14 mouse cellular contexts compared by ENCODE assay signal in the genomic region with DNA sequence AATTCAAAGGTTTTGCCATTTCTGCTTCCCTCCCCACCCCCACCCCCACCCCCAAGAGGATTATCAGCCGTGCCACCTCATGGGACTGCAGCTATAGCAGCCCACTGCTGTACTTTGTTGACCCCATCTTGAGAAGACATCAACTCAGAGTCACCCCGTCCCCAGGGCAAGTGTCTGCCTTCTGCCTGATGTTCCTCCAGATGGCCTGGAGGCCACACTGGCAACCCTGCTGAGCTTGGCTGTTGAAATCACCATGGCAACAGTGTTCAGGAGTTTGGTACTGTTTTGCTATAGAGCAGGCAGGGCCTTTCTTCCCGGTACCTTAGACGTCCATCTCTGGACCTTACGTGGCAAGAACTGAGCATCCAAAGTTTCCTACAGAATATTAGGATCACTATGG.
DNase-seq lines count a peak whose midpoint lies in the region; ATAC-seq and TF ChIP-seq lines count a peak whose summit lies in the region.
"Had no signal": no experiment of that assay in that cellular context is flagged by ENCODE, and none has a peak within 500 bp of the region (broad histone marks: within the 10 kb centered on the region; RNA-seq: fewer than 3 reads in every experiment).

No protein-coding gene starts in this region.

- H3K27me3 ChIP-seq in embryonic facial prominence, embryonic 10.5 days (replicated peaks; ENCODE audit: low read depth, poor library complexity, severe bottlenecking) = 0 out of 2 replicates have a peak, but pooled peaks cover 5% of the 10 kb centered on the region
- no peaks in the 10 kb centered on the region for H3K27me3 ChIP-seq in hindbrain, embryonic 15.5 days
- no peaks in the 10 kb centered on the region for H3K27me3 ChIP-seq in neural tube, embryonic 15.5 days (replicated peaks)
- H3K27me3 ChIP-seq: Patski had no signal

- H3K9ac ChIP-seq in hindbrain, embryonic 15.5 days = no peak overlapping the region
- H3K9ac ChIP-seq in neural tube, embryonic 15.5 days (replicated peaks) = no peak overlapping the region
- H3K9ac ChIP-seq: heart, embryonic 13.5 days; limb, embryonic 13.5 days had no signal

- peak overlapping the region; percentile 69 for H3K27ac ChIP-seq in layer of hippocampus, adult 2 months
- H3K27ac ChIP-seq in embryonic facial prominence, embryonic 10.5 days (replicated peaks) = no peak overlapping the region
- 0 out of 2 replicates have a peak overlapping the region, but pooled peaks have one; percentile 14 for H3K27ac ChIP-seq in hindbrain, embryonic 15.5 days (replicated peaks)
- no peak overlapping the region for H3K27ac ChIP-seq in neural tube, embryonic 15.5 days (replicated peaks)
- H3K27ac ChIP-seq: heart, embryonic 13.5 days; kidney, postnatal 0 days; limb, embryonic 13.5 days had no signal

- 45% methylated on average over 5 of the region's 5 CpGs for WGBS in embryonic facial prominence, embryonic 10.5 days
- WGBS in hindbrain, embryonic 15.5 days = 10% methylated on average over 5 of the region's 5 CpGs
- 22% methylated on average over 5 of the region's 5 CpGs for WGBS in neural tube, embryonic 15.5 days

- H3K36me3 ChIP-seq in embryonic facial prominence, embryonic 10.5 days (replicated peaks) = no peaks in the 10 kb centered on the region
- no peaks in the 10 kb centered on the region for H3K36me3 ChIP-seq in hindbrain, embryonic 15.5 days
- peaks cover 5% of the 10 kb centered on the region; the same call in 1 of the 2 replicates for H3K36me3 ChIP-seq in neural tube, embryonic 15.5 days
- H3K36me3 ChIP-seq: heart, embryonic 13.5 days; limb, embryonic 13.5 days had no signal

- peak in 1 of 2 experiments; percentile 29 for DNase-seq in layer of hippocampus, adult 2 months (ENCODE audit: low spot score in 2 of 2)
- DNase-seq in layer of hippocampus, adult 11-12 months (ENCODE audit: low spot score) = no peak
- peak; percentile 26 for DNase-seq in embryonic facial prominence, embryonic 10.5 days (ENCODE audit: low spot score)
- DNase-seq in frontal cortex, adult 2 months (ENCODE audit: extremely low spot score in 1 of 2, low spot score in 1 of 2) = no peak
- DNase-seq in urinary bladder, postnatal 10 days (ENCODE audit: low spot score) = no peak
- DNase-seq in yolk sac, embryonic 10.5 days (ENCODE audit: low spot score) = no peak
- DNase-seq: B cell, adult 2 months had no signal

- H3K4me3 ChIP-seq in layer of hippocampus, adult 2 months = peak overlapping the region; percentile 8; the same call in 1 of the 2 replicates
- no peak overlapping the region for H3K4me3 ChIP-seq in embryonic facial prominence, embryonic 10.5 days
- no peak overlapping the region for H3K4me3 ChIP-seq in hindbrain, embryonic 15.5 days
- no peak overlapping the region for H3K4me3 ChIP-seq in neural tube, embryonic 15.5 days (replicated peaks)
- H3K4me3 ChIP-seq: heart, embryonic 13.5 days; limb, embryonic 13.5 days had no signal

- no peaks in the 10 kb centered on the region for H3K9me3 ChIP-seq in embryonic facial prominence, embryonic 10.5 days
- H3K9me3 ChIP-seq in hindbrain, embryonic 15.5 days = no peaks in the 10 kb centered on the region
- no peaks in the 10 kb centered on the region for H3K9me3 ChIP-seq in neural tube, embryonic 15.5 days (replicated peaks)
- H3K9me3 ChIP-seq: heart, embryonic 13.5 days had no signal

- no peak for TF ChIP-seq CTCF in layer of hippocampus, adult 2 months (conservative IDR thresholded peaks at IDR 0.05)

- H3K4me2 ChIP-seq in hindbrain, embryonic 15.5 days = no peak overlapping the region
- H3K4me2 ChIP-seq in neural tube, embryonic 15.5 days = no peak overlapping the region
- H3K4me2 ChIP-seq: heart, embryonic 13.5 days; limb, embryonic 13.5 days had no signal

- ATAC-seq in hindbrain, embryonic 15.5 days (ENCODE audit: low FRiP score, low read depth) = peak; percentile 69
- peak; percentile 64 for ATAC-seq in neural tube, embryonic 15.5 days (ENCODE audit: low FRiP score)
- ATAC-seq: lung, postnatal 0 days; Patski had no signal

- H3K4me1 ChIP-seq in embryonic facial prominence, embryonic 10.5 days = peaks cover 26% of the 10 kb centered on the region
- peaks cover 36% of the 10 kb centered on the region for H3K4me1 ChIP-seq in hindbrain, embryonic 15.5 days (replicated peaks)
- H3K4me1 ChIP-seq in neural tube, embryonic 15.5 days = peaks cover 24% of the 10 kb centered on the region
- H3K4me1 ChIP-seq: heart, embryonic 13.5 days had no signal

Comparison
In these comparisons a context has a peak if more than half of its experiments do, and no peak if none do; other contexts are left out.
1. H3K27ac ChIP-seq: peak in layer of hippocampus, adult 2 months (single experiment) and hindbrain, embryonic 15.5 days (single experiment); none in embryonic facial prominence, embryonic 10.5 days (single experiment) and neural tube, embryonic 15.5 days (single experiment).